Mouse (Mus musculus) urinary bladder, postnatal 14 days (tissue): ENCODE results near the gene Pax3.

Source experiments
- DNase-seq: peaks from one replicate; pipeline ENCODE4 v3.0.0; 2021; ENCODE audit warnings: low spot score

The Pax3 gene

GRCm38 (mm10) chr1:78171671-78172070 is 25.3 kb downstream of the Pax3 start:
- no peak for DNase-seq

- DNase-seq, result no peak
Measured at GRCm38 (mm10) chr1:78170771-78171170, 26.2 kb downstream of the Pax3 start.

DNA sequence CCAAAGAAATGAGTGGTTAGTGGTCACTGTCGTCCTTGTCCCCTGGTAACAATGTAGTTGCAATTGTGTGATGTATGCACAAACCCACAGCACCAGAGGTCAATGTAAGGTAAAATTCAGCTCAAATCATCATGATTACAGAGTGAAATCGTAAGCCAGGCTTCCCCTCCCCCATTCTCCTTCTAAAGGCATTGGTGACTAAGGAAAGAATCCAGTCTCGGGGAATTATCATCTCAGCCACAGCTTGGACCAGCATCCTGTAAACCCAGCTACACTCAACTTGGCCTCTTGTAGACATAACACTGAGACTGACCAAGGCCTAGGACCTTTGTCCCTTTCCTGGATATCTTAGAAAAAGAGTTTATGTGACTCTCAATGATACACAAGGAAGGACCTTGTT is 28.1 kb downstream of the Pax3 start:
- DNase-seq, result no peak

DNA sequence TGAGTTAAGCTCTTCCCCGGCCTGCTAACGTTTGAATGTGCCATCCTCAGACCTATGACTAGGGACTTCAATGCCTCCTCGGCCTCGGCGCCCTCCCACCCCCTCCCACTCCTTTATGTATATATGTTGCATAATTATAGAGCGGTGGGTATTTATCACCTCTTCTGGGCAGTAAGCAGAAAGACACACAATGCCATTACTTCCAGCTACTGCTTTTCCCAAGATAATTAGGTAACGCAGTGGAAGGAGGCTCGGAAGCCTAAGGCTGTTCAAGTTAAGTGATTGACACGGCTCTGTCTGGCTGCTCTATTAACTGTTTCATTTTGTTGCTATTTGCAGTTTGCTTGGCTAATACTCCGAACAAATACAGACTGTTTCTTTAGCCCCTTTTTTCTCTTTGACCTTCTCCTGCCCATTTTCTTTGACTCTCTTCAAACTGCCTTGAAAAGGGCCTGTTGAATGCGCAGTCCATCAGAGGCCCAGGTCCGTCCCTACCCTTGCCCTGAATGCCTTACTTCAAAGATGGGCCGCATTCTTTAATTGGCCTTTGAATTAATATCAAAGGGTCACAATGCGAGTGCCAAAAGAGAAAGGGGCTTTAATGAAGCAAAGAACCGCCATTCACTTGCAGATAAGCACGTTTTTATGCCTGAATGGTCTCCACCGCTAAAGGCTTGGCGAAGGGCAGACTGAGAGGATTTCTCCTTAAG is 29.2 kb downstream of the Pax3 start:
- no peak for DNase-seq

DNA sequence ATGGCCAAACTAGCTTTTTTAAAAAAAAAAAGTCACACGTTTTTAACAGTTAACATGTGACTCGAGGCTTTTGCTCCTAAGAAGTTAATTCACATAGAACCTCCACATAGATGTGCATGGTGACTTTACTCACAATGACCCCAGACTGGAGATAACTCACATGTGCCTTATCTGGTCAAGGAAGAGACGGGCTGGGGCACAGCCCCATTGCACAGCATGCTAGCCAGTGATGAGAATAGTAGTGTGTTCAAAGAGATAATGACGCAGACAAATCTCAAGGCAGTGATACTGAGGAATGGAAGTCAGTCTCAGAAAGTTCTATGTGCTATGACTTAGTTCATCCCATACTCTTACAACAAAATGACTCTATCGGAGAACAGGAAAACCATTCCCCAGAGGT is 35.2 kb downstream of the Pax3 start:
- DNase-seq, result no peak

DNA sequence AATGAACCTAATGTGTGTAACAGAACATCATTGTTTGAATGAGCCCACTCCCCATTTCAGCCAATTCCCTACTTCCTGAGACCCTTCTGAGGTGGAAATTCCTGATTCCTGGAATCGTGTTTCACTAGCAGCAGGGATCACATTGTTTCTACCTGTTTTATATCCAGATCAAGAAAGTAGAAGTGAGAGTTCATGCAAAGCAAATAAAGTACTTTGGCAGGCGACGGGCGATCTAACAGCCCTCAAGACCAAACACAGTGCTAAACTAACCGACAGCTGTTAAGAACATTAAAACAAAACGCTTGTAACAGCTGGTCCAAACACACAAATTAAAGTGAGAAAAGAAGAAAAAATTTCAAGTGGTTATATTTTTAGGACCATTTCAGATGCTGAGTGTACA is 39.0 kb downstream of the Pax3 start:
- no peak for DNase-seq

GRCm38 (mm10) chr1:78155796-78156195 is 41.1 kb downstream of the Pax3 start:
- DNase-seq, result no peak

GRCm38 (mm10) chr1:78148011-78148623 is 48.8 kb downstream of the Pax3 start:
- DNase-seq, result no peak

DNA sequence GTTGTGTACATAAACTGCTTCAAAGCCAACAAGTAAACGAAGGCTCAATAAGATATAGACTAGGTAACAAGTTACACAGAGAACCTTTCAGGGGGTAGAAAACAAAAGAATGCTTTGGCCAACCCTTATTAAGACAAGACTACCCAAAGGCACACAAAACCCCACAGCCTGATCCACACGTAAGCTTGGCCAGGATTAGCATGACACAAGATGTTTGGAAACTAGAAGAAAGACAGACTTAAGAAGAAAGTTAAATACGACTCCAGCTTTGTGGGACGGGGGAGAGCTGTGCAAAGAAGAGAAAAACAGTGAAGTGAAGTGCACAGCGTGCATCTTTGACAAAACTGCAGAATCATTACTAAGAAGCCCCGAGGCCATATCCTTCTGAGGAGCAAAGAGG is 53.5 kb downstream of the Pax3 start:
- DNase-seq, result no peak

GRCm38 (mm10) chr1:78142912-78143311 is 54.0 kb downstream of the Pax3 start:
- DNase-seq, result no peak

GRCm38 (mm10) chr1:78141741-78142501 is 55.0 kb downstream of the Pax3 start:
- DNase-seq, result no peak

GRCm38 (mm10) chr1:78141314-78141713 is 55.6 kb downstream of the Pax3 start:
- DNase-seq, result no peak

DNA sequence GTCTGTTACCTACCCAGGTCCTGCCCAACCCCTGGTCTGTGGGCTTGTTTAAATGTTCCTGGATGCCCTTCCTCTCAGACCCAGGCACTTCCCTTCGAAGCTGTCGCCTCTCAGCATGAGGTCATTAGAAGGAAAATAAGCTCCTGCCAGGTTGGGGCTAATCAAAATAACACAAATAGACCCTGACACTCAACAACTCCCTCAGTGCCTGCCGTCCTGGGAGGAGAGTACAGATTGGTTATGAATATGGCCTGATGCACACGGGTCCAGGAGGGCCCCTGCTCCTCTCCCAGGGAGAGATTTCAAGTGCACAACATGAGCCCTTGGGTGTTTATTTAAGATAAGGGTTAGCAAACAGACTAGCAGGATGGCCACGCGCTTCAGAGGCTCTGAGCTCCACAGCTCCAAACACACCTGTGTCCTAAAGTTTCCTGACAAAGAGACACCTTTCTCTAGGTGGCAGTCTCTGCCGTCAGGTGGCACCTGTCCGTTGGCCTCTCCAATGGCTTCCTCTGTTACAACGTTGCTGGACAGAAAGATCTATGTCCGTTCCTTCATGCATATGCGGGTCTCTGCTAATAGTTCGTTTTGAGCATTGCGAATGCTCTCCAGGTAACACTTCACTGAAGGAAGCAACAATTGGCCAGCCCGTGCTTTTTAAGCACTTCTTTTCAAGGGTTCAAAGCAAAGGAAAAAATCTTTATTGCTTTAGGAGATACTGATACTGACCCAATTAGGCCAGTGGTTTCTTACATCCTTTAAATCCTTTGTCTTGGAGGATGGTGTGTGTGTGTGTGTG is 56.2 kb downstream of the Pax3 start:
- no peak for DNase-seq

DNA sequence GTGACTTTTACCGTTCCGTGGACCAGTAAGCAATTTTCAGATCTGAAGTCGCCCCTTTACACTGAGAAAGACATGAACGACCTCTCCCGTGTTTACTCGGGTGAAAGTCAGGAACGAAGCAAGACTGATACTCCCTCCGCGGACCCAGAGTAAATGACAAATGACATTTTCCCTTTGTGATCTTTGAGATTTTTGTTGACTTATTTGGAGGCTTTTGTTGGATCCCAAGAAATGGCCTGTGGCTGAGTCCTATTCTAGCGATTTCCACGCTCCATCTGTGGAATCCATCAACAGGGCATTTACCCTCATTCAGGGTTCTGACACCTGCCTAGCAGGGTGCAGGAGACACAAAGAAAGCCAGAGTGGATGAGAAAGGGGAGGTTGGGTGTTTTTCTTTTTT is 57.6 kb downstream of the Pax3 start:
- DNase-seq, result no peak

- DNase-seq, result no peak
Measured at GRCm38 (mm10) chr1:78129267-78129666, 67.7 kb downstream of the Pax3 start.

DNA sequence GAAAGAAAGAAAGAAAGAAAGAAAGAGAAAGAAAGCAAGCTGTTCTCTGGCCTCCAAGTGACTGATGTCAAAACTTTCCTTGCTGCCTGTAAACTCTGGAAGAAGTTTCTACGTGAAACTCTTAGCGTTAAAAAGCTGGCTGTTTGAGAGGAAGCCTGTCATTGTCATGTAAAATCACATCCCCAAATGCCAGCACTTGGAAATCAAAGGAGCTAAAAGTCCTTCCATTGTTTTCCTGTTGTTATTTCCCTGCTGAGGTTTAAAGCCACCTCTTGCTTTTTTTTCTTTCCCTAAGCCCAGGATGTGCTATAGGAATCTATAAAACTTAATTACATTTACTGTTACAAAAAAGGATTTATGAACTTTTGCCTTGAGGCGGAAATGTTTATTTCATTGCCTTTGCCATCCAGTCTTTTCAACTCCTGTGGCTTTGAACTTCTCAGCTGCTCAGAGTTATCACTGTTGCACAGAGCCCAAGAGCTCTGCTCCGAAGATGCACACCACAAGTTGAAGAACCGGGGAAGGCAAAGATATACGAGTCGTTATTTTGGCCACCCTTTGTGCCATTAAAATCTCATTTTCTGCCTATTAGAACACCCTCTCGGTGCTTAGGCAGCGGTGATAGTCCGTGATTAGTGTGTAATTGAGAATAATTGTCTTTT is 76.9 kb downstream of the Pax3 start:
- DNase-seq, result no peak

DNA sequence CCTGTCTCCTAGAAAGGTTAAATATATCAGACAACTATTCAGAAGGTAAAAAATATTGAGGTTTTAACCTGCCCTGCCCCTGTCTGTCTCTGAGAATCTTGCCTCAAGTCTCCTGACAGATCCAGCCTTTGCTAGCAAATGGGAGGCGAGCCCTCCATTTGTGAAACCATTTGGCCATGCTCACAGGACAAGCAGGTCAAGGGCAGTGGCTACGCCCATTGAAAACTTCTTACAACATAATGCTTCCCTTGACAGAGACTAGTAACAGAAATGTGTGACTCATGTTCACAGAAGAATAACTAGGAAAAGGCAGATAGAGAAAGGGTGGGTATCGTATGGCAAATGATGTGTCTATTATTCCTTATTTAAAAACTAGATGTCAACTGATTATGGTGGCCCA is 80.9 kb downstream of the Pax3 start:
- DNase-seq, result no peak

- no peak for DNase-seq
Measured at GRCm38 (mm10) chr1:78110311-78110710, 86.6 kb downstream of the Pax3 start.

- no peak for DNase-seq
Measured at GRCm38 (mm10) chr1:78103511-78103910, 93.4 kb downstream of the Pax3 start.

GRCm38 (mm10) chr1:78093619-78094018 is 103.3 kb downstream of the Pax3 start:
- DNase-seq, result no peak

DNA sequence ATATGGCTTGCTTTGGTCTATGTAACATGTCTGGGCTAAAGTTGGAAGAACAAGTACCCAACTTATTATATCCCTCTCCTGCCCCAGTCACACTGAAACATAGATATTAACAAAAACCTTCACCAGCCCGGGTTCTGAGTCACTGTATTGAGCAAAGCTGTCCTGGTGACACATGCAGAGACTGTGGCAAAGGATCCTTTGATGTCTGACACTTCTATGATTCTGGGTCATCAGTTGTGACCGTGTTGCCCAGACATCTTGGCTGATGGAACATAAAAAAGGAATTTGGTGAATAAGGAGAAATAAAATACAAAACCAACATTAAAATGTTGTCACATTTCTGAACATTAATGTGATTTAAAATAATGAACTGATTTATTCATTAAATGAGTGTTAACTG is 108.3 kb downstream of the Pax3 start:
- DNase-seq, result no peak

DNA sequence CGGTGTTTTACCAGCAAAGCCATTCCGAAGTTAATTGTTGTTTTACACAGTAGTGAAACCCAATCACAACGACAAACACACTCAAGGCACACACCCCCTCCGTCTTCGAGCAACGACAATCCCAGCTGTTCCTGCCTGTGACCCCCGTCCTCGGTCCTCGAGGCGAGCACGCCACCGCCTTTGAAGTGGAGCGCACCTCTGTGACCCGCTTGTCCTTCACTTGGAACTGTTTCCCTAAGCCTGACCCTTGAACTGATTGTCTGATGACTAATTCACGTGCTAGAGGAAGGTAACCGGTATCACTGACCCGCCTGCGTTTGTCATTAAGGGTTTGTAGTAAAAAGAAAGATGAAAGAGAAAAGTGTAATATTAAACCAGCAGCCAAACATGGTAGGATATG is 115.2 kb downstream of the Pax3 start:
- no peak for DNase-seq
